Mouse (Mus musculus) frontal cortex, postnatal 36 days (tissue): ENCODE measurements around the gene Vmn1r1.
"Not testable (repeated sequence)": the region's sequence is repeated elsewhere in the genome, so short reads cannot be mapped to it uniquely, and the experiment has no call there.

Experiments used
- DNase-seq, 2 experiments: peaks; one replicate each; pipeline ENCODE4 v3.0.0; 2022; ENCODE audit warnings: low spot score in 2 of 2

Gene Vmn1r1

GRCm38 (mm10) chr1:182164386-182164785, at the start of gene Vmn1r1:
Vmn1r1 (minus strand) TSS chr1:182164486.
- DNase-seq: no peak

GRCm38 (mm10) chr1:182210322-182210721, 46.0 kb upstream of the Vmn1r1 start:
- DNase-seq: no peak

GRCm38 (mm10) chr1:182192581-182192980, 28.3 kb upstream of the Vmn1r1 start:
- DNase-seq: no peak

GRCm38 (mm10) chr1:182191816-182192545, 27.7 kb upstream of the Vmn1r1 start:
- no peak for DNase-seq

GRCm38 (mm10) chr1:182191181-182191580, 26.9 kb upstream of the Vmn1r1 start:
- no peak for DNase-seq

- DNase-seq: no peak
These were observed 25.6 kb upstream of the Vmn1r1 start for GRCm38 (mm10) chr1:182189669-182190440.

GRCm38 (mm10) chr1:182182449-182182848, 18.2 kb upstream of the Vmn1r1 start:
- DNase-seq: not testable (repeated sequence)

GRCm38 (mm10) chr1:182181456-182182305, 17.4 kb upstream of the Vmn1r1 start:
- no peak for DNase-seq

- not testable (repeated sequence) for DNase-seq
These were observed 12.7 kb upstream of the Vmn1r1 start for GRCm38 (mm10) chr1:182176985-182177384.

GRCm38 (mm10) chr1:182170206-182170605, 5.9 kb upstream of the Vmn1r1 start:
- DNase-seq: not testable (repeated sequence)

- DNase-seq: no peak
These were observed 1.3 kb downstream of the Vmn1r1 start for GRCm38 (mm10) chr1:182162951-182163350.

- no peak for DNase-seq
These were observed 4.7 kb downstream of the Vmn1r1 start for GRCm38 (mm10) chr1:182159575-182159974.

- DNase-seq: no peak
These were observed 6.6 kb downstream of the Vmn1r1 start for GRCm38 (mm10) chr1:182157734-182158133.

- DNase-seq: no peak
These were observed 14.3 kb downstream of the Vmn1r1 start for GRCm38 (mm10) chr1:182149966-182150365.

GRCm38 (mm10) chr1:182148864-182149514, 15.3 kb downstream of the Vmn1r1 start:
- DNase-seq: no peak

GRCm38 (mm10) chr1:182145546-182145945, 18.7 kb downstream of the Vmn1r1 start:
- DNase-seq: no peak

- no peak for DNase-seq
These were observed 21.0 kb downstream of the Vmn1r1 start for GRCm38 (mm10) chr1:182143288-182143687.

GRCm38 (mm10) chr1:182142725-182143124, 21.6 kb downstream of the Vmn1r1 start:
- DNase-seq: no peak

- DNase-seq: peak; percentile 81 to 82
These were observed 23.9 kb downstream of the Vmn1r1 start for GRCm38 (mm10) chr1:182140370-182140769.

GRCm38 (mm10) chr1:182139937-182140336, 24.3 kb downstream of the Vmn1r1 start:
- DNase-seq: no peak

- DNase-seq: no peak
These were observed 26.1 kb downstream of the Vmn1r1 start for GRCm38 (mm10) chr1:182138172-182138571.
